Mouse (Mus musculus) layer of hippocampus, adult 18-20 months (tissue): ENCODE measurements at regions not wholly inside any gene's neighbourhood (a gene's known extent, or its start where the extent isn't known, plus 50 kb on each side); places are given as distances from the start of the nearest gene placed in this dataset.
"Not testable (repeated sequence)": the region's sequence is repeated elsewhere in the genome, so short reads cannot be mapped to it uniquely, and the experiment has no call there.

ENCODE experiments used
- DNase-seq, 2 experiments: peaks; one replicate each; pipeline ENCODE4 v3.0.0; 2022; ENCODE audit warnings: low spot score in 2 of 2

- no peak for DNase-seq
Observed at GRCm38 (mm10) chr14:45806726-45807280, 148.9 kb upstream of the Ddhd1 start.

- no peak for DNase-seq
Observed at GRCm38 (mm10) chr14:45807767-45808166, 149.8 kb upstream of the Ddhd1 start.

DNA sequence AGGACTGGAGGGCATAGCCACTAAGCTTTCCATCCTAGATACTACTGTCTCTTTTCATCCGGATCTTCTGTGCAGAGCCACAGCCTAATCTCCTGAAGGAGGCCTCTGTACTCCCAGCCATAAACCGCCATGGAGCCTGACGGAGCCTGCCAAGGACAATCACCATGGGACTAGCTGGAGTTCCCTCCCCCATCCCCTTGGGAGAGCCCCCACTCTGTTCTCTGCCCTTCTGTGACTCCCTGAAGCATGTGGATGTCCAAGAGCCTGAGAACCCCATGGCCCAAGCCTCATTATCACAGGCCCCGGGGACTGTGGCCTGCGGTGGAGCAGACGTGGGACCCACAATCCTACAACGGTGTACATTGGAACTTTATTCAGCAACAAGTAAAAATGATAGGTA lies 151.5 kb upstream of the Ddhd1 start:
- DNase-seq: no peak

GRCm38 (mm10) chr14:45810101-45810500 lies 152.2 kb upstream of the Ddhd1 start:
- DNase-seq: no peak

DNA sequence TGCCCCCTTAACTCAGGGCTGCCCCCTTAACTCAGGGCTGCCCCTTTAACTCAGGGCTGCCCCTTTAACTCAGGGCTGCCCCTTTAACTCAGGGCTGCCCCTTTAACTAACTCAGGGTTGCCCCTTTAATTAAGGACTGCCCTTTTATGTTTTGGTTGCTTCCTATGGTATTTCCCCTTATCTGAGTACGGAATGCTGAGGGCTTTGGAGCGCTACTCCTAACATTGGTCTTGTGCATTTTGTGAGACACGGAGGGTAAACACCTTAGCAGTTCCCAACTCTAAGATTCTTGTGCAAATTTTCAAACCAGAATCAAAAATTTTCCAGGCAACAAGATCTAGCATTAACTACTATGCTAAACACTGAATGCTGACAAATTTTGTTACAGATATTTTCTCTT lies 152.7 kb upstream of the Ddhd1 start:
- DNase-seq: no peak

DNA sequence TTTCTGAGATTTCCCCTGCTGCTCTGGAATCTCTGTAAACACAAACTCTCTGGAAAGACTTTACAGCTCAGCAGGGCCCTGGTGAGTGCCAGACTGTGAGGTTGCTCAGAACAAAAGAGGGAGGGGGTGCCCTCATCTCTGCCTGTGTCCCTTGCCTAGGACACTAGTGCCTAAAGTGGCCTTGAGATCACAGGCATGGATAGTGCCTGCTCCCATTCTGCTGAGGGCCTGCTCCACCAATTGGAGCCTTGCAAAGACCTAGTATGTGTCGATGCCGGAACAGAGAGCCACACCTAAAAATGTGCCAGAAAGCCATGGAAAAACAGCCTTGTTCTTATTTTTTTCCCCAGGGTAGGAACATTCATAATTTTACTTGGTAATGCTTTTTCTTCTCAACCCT lies 157.7 kb upstream of the Ddhd1 start:
- DNase-seq: no peak

- DNase-seq: not testable (repeated sequence)
Observed at GRCm38 (mm10) chr14:45816611-45817010, 158.7 kb upstream of the Ddhd1 start.

DNA sequence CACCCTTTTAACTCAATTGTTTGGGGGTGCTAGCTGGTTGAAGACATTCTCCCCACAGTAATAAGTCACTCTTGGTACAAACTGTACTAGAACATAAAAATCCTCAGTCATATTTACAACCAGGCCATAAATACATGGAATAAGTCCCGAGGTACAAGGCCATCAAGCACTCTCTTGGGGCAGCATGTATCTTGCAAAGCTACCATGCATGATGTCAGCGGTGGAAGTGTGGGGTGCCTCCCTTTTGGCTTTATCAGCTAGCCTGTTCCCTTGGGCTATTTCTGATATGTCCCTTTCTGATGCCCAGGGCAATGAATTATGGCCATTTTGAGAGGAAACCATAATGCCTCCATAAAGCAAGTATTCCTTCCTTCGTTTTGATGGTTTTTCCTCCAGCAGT lies 159.8 kb upstream of the Ddhd1 start:
- no peak for DNase-seq

DNA sequence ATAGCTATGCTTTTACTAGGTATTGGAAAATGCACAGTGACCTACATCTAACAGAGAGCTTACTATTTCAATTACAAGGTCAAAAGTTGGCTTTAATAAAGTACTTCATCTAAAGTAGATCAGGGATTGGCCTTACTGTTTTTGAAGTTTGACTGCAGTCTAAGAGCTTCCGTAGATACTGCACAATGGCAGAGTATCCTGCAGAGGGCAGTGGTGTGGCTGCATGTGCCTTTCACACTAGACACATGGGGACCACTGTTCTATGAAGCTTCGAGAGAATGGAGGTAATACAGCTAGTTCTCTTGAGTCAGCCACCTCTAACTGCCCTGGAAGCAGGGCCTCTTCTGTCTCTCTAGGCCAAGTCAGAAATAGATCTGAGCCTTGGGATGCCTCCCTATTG lies 166.7 kb upstream of the Ddhd1 start:
- no peak for DNase-seq

GRCm38 (mm10) chr14:45826023-45826422 lies 168.1 kb upstream of the Ddhd1 start:
- DNase-seq: no peak

DNA sequence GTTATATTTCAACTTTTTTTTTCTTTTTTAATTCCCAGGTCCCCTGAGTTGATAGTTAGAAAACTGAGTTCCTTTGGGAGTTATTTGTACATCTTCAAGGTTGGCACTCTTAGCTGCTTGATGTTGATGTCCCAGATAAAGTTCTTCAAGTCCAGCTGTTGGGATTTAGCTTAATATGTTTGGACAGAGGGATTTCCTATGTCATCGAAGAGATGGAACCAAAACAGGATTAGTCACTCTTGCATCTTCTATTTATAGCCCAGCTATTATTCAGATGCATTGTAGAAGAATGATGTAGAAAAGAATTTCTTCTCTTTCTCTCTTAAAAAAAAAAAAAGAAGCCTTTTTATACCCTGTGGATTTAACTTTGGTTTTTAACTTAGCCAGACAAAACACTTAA lies 169.2 kb upstream of the Ddhd1 start:
- DNase-seq: no peak

GRCm38 (mm10) chr14:45830457-45830856 lies 172.5 kb upstream of the Ddhd1 start:
- DNase-seq: no peak

DNA sequence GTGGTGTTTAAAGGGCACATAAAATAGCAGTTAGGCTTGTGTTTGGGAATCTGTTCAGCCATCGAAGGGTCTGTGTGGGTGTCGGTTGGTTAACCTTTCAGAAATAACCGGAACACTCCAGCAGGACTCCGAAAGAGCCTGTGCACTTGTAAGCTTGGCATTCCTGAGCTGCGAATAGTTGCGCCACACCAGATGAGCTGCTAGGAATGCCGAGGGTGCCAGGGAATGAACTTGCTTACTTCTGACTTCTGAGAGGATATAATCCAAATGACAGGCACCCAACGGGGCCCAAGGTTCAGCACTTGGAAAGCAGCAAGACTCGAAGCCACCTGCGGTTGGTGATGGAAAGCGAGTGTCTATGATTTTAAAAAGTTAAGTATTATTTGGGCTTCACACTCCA lies 179.1 kb upstream of the Ddhd1 start:
- no peak for DNase-seq

GRCm38 (mm10) chr14:45843829-45844228 lies 185.9 kb upstream of the Ddhd1 start:
- DNase-seq: no peak

GRCm38 (mm10) chr14:45850588-45850987 lies 192.6 kb upstream of the Ddhd1 start:
- DNase-seq: no peak

DNA sequence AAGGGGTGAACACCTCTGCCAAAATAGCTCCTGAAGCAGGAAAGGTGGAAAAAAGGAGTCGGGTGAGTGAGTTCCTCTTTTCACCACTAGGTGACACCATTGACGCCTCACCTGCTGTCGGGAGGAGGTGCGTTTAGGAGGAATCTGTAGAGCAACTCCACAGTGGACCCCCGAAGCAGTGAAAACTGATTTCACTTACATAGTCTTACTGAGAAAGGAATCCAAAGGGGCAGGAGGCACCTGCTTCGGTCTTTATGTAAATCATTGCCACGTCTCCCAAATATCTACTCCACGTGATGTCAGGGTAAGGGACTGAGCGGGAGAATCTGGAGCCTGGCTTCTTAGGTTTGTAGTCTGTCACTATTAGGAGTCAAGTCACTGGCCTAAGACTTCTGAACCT lies 220.5 kb upstream of the Ddhd1 start:
- peak; percentile 16 to 48 for DNase-seq

- DNase-seq: no peak
Observed at GRCm38 (mm10) chr14:45920783-45921182, 262.8 kb upstream of the Ddhd1 start.

GRCm38 (mm10) chr14:45943581-45943980 lies 285.6 kb upstream of the Ddhd1 start:
- no peak for DNase-seq

DNA sequence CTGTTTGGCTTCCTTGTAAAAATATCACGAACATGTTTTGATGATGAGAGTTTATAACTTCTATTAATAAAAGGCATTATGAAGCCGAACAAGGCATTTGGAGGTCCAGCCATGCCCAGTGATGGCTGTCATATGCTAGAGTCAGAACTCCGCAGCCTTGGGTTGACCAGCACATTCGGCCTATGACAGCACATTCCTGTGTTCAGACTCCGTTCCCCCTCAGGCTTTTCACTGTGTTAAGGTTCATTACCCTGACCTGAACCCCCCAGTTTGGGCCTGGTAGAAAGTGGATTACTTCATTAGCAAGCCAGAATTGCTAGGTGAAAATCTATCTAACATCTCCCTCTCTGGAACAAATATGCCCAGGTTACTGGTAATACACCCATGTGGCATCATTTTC lies 286.2 kb upstream of the Ddhd1 start:
- DNase-seq: no peak

GRCm38 (mm10) chr14:45944506-45944905 lies 286.6 kb upstream of the Ddhd1 start:
- DNase-seq: no peak

DNA sequence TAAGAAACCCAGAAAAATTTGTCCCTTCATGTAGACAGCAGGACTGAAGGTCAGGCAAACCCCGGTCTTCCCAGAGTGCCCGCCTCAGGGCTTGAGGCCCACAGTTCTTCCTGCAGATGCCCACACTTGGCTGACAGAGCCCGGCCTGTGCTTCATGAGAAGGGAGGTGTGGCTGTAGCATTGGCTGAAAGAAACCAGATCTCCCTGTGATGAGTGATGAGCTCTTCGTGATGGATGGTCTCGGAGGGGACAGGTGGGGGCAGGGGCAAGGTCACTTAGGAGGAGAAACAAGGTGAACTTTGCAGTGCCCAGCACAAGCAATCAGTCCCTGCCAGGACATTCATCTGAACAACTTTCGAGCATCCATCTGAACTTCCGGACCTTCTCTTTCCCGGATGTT lies 298.7 kb upstream of the Ddhd1 start:
- no peak for DNase-seq

DNA sequence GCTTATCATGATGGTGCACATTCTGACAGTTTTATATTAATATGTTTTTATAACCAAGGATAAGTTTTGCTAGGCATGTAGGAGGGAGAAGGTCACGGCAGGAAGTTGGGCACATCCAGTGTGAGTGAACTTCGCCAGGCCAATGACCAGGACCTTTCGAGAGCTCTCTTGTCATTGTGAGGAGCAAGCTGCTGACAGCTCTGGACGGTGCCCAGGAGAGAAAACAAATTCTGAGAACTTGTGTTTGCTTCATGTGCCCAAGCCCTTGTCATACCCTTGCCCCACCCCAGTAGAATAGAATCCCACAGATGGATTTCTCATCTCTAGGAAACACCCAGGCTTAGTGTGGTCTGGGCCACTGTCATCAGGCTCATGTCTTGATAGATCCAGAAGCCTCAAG lies 304.5 kb upstream of the Ddhd1 start:
- no peak for DNase-seq

DNA sequence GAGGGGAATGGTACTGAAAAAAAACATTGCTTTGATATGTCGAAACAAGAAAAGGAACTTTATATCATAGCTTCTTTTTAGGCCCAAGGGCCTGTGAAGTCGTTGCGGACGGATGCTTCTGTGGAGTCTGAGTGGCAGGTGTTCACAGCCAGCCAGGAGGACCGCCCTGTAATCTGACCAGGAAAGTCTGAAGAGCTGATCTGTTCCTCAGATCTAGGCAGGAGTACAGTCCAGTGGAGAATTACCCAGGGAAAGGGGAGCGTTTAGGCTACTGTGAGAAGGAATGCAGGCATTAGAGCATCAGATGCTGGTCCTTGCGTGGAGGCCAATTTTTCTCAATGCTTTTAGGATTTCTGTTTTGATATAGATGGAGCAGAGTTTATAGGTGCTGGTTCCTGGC lies 306.1 kb upstream of the Ddhd1 start:
- no peak for DNase-seq

DNA sequence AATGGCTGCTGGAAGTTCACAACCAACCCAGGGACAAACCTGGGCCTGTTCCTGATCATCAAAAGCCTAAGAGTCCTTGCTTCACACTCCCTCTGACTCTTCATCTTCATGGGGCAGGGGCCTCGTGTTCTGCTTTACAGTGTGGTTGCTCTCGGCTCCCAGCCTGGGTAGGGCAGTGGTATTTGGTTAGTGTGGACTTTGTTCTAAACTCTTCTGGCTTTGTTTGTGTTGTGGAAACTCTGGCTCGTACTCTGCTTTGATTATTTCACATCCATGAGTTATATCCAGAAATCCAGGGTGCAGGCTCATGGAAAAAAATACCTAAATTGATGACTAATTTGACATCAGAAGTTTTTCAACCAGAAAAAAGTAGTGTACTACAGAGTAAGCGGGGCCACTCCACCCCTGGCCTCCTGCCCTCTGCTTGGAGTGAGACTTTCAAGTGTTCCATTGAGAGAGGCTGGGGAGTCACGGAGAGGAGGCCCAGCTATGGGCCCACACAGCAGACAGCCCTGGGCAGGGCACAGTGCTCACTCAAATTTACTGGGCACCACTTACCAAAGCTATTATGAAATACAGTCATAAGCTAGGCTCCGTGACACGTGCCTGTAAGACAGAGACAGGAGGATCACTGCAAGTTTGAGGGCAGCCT lies 325.4 kb upstream of the Ddhd1 start:
- no peak for DNase-seq
